Mouse (Mus musculus): ENCODE results near the gene Irak2. TPM values are rescaled to one million over a fixed set of nuclear protein-coding genes. Genes with fewer than 3 reads are reported as not detected.
A peak's percentile ranks its signal among the peaks of the same experiment; 100 is the strongest.

Gene Irak2
- 13.6 and 15.2 TPM in 2 replicates for polyA plus RNA-seq (2012)

GRCm38 (mm10) chr6:113638302-113639040 is at the start of gene Irak2:
Irak2 (plus strand) TSS chr6:113638467.
- H3K36me3 ChIP-seq (ENCODE audit: control insufficient read depth) = no peaks in the 10 kb centered on the region
- no peaks in the 10 kb centered on the region for H3K27me3 ChIP-seq (ENCODE audit: control insufficient read depth)
- peak within 1 kb of the TSS; percentile 76 for H3K4me3 ChIP-seq (replicated peaks)
- TF ChIP-seq TAL1 (IDR thresholded peaks at IDR 0.05; ENCODE audit: low read length) (0 out of 3 replicates have a peak, but pooled peaks have one; percentile 11), GATA1 (IDR thresholded peaks at IDR 0.05; ENCODE audit: low read length) (no peak)
- peaks cover 52% of the 10 kb centered on the region for H3K4me1 ChIP-seq (ENCODE audit: control insufficient read depth)
- no peaks in the 10 kb centered on the region for H3K9me3 ChIP-seq (ENCODE audit: control insufficient read depth, low read length)

GRCm38 (mm10) chr6:113592637-113593036 is 45.6 kb upstream of the Irak2 start:
- TF ChIP-seq TAL1 (IDR thresholded peaks at IDR 0.05; ENCODE audit: low read length) = no peak
- TF ChIP-seq GATA1 (IDR thresholded peaks at IDR 0.05; ENCODE audit: low read length) = no peak
- H3K9me3 ChIP-seq (ENCODE audit: control insufficient read depth, low read length) = no peaks in the 10 kb centered on the region
- H3K27me3 ChIP-seq (ENCODE audit: control insufficient read depth) = no peaks in the 10 kb centered on the region
- no peak overlapping the region for H3K4me3 ChIP-seq (replicated peaks)
- H3K4me1 ChIP-seq (ENCODE audit: control insufficient read depth) = no peaks in the 10 kb centered on the region
- H3K36me3 ChIP-seq (ENCODE audit: control insufficient read depth) = peaks cover 86% of the 10 kb centered on the region

- H3K4me1 ChIP-seq (ENCODE audit: control insufficient read depth) = peaks cover 5% of the 10 kb centered on the region
- H3K27me3 ChIP-seq (ENCODE audit: control insufficient read depth) = no peaks in the 10 kb centered on the region
- no peak overlapping the region for H3K4me3 ChIP-seq (replicated peaks)
- no peaks in the 10 kb centered on the region for H3K9me3 ChIP-seq (ENCODE audit: control insufficient read depth, low read length)
- no peak for TF ChIP-seq TAL1 (IDR thresholded peaks at IDR 0.05; ENCODE audit: low read length)
- peaks cover 53% of the 10 kb centered on the region for H3K36me3 ChIP-seq (ENCODE audit: control insufficient read depth)
These were observed 40.3 kb upstream of the Irak2 start for GRCm38 (mm10) chr6:113597945-113598344.

- Histone ChIP-seq H3K4me1 (ENCODE audit: control insufficient read depth) (peaks cover 15% of the 10 kb centered on the region), H3K36me3 (ENCODE audit: control insufficient read depth) (peaks cover 36% of the 10 kb centered on the region), H3K4me3 (replicated peaks) (no peak overlapping the region), H3K9me3 (ENCODE audit: control insufficient read depth, low read length) (no peaks in the 10 kb centered on the region), H3K27me3 (ENCODE audit: control insufficient read depth) (no peaks in the 10 kb centered on the region)
- TF ChIP-seq GATA1 (IDR thresholded peaks at IDR 0.05; ENCODE audit: low read length) = no peak
- no peak for TF ChIP-seq TAL1 (IDR thresholded peaks at IDR 0.05; ENCODE audit: low read length)
These were observed 38.4 kb upstream of the Irak2 start for GRCm38 (mm10) chr6:113599833-113600232.

- TF ChIP-seq TAL1 (IDR thresholded peaks at IDR 0.05; ENCODE audit: low read length) = no peak
- TF ChIP-seq GATA1 (IDR thresholded peaks at IDR 0.05; ENCODE audit: low read length) = no peak
- H3K9me3 ChIP-seq (ENCODE audit: control insufficient read depth, low read length) = no peaks in the 10 kb centered on the region
- H3K4me3 ChIP-seq (replicated peaks) = no peak within 1 kb of the TSS
- H3K4me1 ChIP-seq (ENCODE audit: control insufficient read depth) = peaks cover 23% of the 10 kb centered on the region
- H3K36me3 ChIP-seq (ENCODE audit: control insufficient read depth) = peaks cover 30% of the 10 kb centered on the region
- no peaks in the 10 kb centered on the region for H3K27me3 ChIP-seq (ENCODE audit: control insufficient read depth)
These were observed 37.6 kb upstream of the Irak2 start, which contains the start of gene Fancd2os for GRCm38 (mm10) chr6:113600543-113601139. Fancd2os (minus strand) TSS chr6:113600715.

- H3K36me3 ChIP-seq (ENCODE audit: control insufficient read depth) = peaks cover 27% of the 10 kb centered on the region
- TF ChIP-seq TAL1 (IDR thresholded peaks at IDR 0.05; ENCODE audit: low read length) = no peak
- no peak for TF ChIP-seq GATA1 (IDR thresholded peaks at IDR 0.05; ENCODE audit: low read length)
- no peaks in the 10 kb centered on the region for H3K27me3 ChIP-seq (ENCODE audit: control insufficient read depth)
- H3K9me3 ChIP-seq (ENCODE audit: control insufficient read depth, low read length) = no peaks in the 10 kb centered on the region
- no peak overlapping the region for H3K4me3 ChIP-seq (replicated peaks)
- H3K4me1 ChIP-seq (ENCODE audit: control insufficient read depth) = peaks cover 34% of the 10 kb centered on the region
These were observed 35.4 kb upstream of the Irak2 start for GRCm38 (mm10) chr6:113602821-113603220.

GRCm38 (mm10) chr6:113603993-113604392 is 34.3 kb upstream of the Irak2 start:
- no peaks in the 10 kb centered on the region for H3K9me3 ChIP-seq (ENCODE audit: control insufficient read depth, low read length)
- no peak for TF ChIP-seq TAL1 (IDR thresholded peaks at IDR 0.05; ENCODE audit: low read length)
- no peak for TF ChIP-seq GATA1 (IDR thresholded peaks at IDR 0.05; ENCODE audit: low read length)
- H3K4me3 ChIP-seq (replicated peaks) = peak overlapping the region; percentile 83
- H3K4me1 ChIP-seq (ENCODE audit: control insufficient read depth) = peaks cover 35% of the 10 kb centered on the region
- peaks cover 32% of the 10 kb centered on the region for H3K36me3 ChIP-seq (ENCODE audit: control insufficient read depth)
- H3K27me3 ChIP-seq (ENCODE audit: control insufficient read depth) = no peaks in the 10 kb centered on the region

- Histone ChIP-seq H3K4me1 (ENCODE audit: control insufficient read depth) (peaks cover 37% of the 10 kb centered on the region), H3K36me3 (ENCODE audit: control insufficient read depth) (peaks cover 37% of the 10 kb centered on the region)
- no peak for TF ChIP-seq TAL1 (IDR thresholded peaks at IDR 0.05; ENCODE audit: low read length)
- no peak for TF ChIP-seq GATA1 (IDR thresholded peaks at IDR 0.05; ENCODE audit: low read length)
These were observed 33.6 kb upstream of the Irak2 start, which contains the start of gene Brk1 for GRCm38 (mm10) chr6:113604432-113605223. Brk1 (plus strand) TSS chr6:113604772.

GRCm38 (mm10) chr6:113605224-113605545 is 33.1 kb upstream of the Irak2 start:
- Histone ChIP-seq H3K36me3 (ENCODE audit: control insufficient read depth) (peaks cover 40% of the 10 kb centered on the region), H3K27me3 (ENCODE audit: control insufficient read depth) (no peaks in the 10 kb centered on the region), H3K4me1 (ENCODE audit: control insufficient read depth) (peaks cover 37% of the 10 kb centered on the region), H3K4me3 (replicated peaks) (peak overlapping the region; percentile 83), H3K9me3 (ENCODE audit: control insufficient read depth, low read length) (no peaks in the 10 kb centered on the region)
- TF ChIP-seq TAL1 (IDR thresholded peaks at IDR 0.05; ENCODE audit: low read length) = no peak
- TF ChIP-seq GATA1 (IDR thresholded peaks at IDR 0.05; ENCODE audit: low read length) = no peak

More at GRCm38 (mm10) chr6:113604432-113605223, 33.6 kb upstream of the Irak2 start, which contains the start of gene Brk1:
- Histone ChIP-seq H3K9me3 (ENCODE audit: control insufficient read depth, low read length) (no peaks in the 10 kb centered on the region), H3K4me3 (replicated peaks) (peak within 1 kb of the TSS; percentile 83), H3K27me3 (ENCODE audit: control insufficient read depth) (no peaks in the 10 kb centered on the region)

All from erythroblast, embryonic 14.5 days (primary cell).